Mouse (Mus musculus): ENCODE measurements around the gene Lrrc49. TPM values are rescaled to one million over a fixed set of nuclear protein-coding genes. Genes with fewer than 3 reads are reported as not detected.
A peak's percentile ranks its signal among the peaks of the same experiment; 100 is the strongest.

Gene Lrrc49
- polyA plus RNA-seq, 1 experiment from 2014 or later: 9.4 TPM

GRCm38 (mm10) chr9:60625895-60626294, 62.1 kb downstream of the Lrrc49 start:
- no peak for ATAC-seq (replicated peaks; ENCODE audit: insufficient number of reproducible peaks, insufficient read depth, low FRiP score, low read depth)
- H3K4me3 ChIP-seq: no peak overlapping the region
- no peak overlapping the region for H3K9ac ChIP-seq
- WGBS: 58% methylated on average over 2 of the region's 2 CpGs
- no peaks in the 10 kb centered on the region for H3K27me3 ChIP-seq
- peaks cover 14% of the 10 kb centered on the region for H3K4me1 ChIP-seq (replicated peaks)
- H3K4me2 ChIP-seq: no peak overlapping the region
- H3K9me3 ChIP-seq (replicated peaks): no peaks in the 10 kb centered on the region
- no peaks in the 10 kb centered on the region for H3K36me3 ChIP-seq
- H3K27ac ChIP-seq: no peak overlapping the region

- Histone ChIP-seq H3K36me3 (no peaks in the 10 kb centered on the region), H3K27me3 (no peaks in the 10 kb centered on the region), H3K4me1 (replicated peaks) (peaks cover 5% of the 10 kb centered on the region), H3K9ac (no peak overlapping the region), H3K4me3 (no peak overlapping the region), H3K27ac (peak overlapping the region; percentile 88), H3K4me2 (peak overlapping the region; percentile 42; the same call in 1 of the 2 replicates), H3K9me3 (replicated peaks) (no peaks in the 10 kb centered on the region)
- WGBS: 26% methylated on average over 9 of the region's 9 CpGs
- peak; percentile 89 for ATAC-seq (replicated peaks; ENCODE audit: insufficient number of reproducible peaks, insufficient read depth, low FRiP score, low read depth)
Measured at GRCm38 (mm10) chr9:60616946-60617345, 71.0 kb downstream of the Lrrc49 start.

GRCm38 (mm10) chr9:60616359-60616758, 71.6 kb downstream of the Lrrc49 start:
- ATAC-seq (replicated peaks; ENCODE audit: insufficient number of reproducible peaks, insufficient read depth, low FRiP score, low read depth): no peak

GRCm38 (mm10) chr9:60612260-60612659, 75.7 kb downstream of the Lrrc49 start:
- no peak overlapping the region for H3K4me3 ChIP-seq
- 83% methylated on average over 2 of the region's 2 CpGs for WGBS
- H3K27me3 ChIP-seq: no peaks in the 10 kb centered on the region
- H3K27ac ChIP-seq: no peak overlapping the region
- no peak for ATAC-seq (replicated peaks; ENCODE audit: insufficient number of reproducible peaks, insufficient read depth, low FRiP score, low read depth)
- no peak overlapping the region for H3K9ac ChIP-seq
- no peaks in the 10 kb centered on the region for H3K9me3 ChIP-seq (replicated peaks)
- H3K4me1 ChIP-seq (replicated peaks): peaks cover 5% of the 10 kb centered on the region
- no peaks in the 10 kb centered on the region for H3K36me3 ChIP-seq
- no peak overlapping the region for H3K4me2 ChIP-seq

More at GRCm38 (mm10) chr9:60616359-60616758, 71.6 kb downstream of the Lrrc49 start:
- peak overlapping the region; percentile 43 for H3K4me2 ChIP-seq
- H3K27me3 ChIP-seq: no peaks in the 10 kb centered on the region
- H3K27ac ChIP-seq: peak overlapping the region; percentile 88
- no peaks in the 10 kb centered on the region for H3K36me3 ChIP-seq
- no peaks in the 10 kb centered on the region for H3K9me3 ChIP-seq (replicated peaks)
- whole genome bisulfite sequencing: 36% methylated on average over 7 of the region's 7 CpGs
- no peak overlapping the region for H3K9ac ChIP-seq
- 0 out of 2 replicates have a peak overlapping the region, but pooled peaks have one; percentile 5 for H3K4me3 ChIP-seq
- H3K4me1 ChIP-seq (replicated peaks): peaks cover 5% of the 10 kb centered on the region

- Histone ChIP-seq H3K4me1 (replicated peaks) (no peaks in the 10 kb centered on the region), H3K9ac (no peak overlapping the region)
Measured at GRCm38 (mm10) chr9:60610194-60610593, 77.8 kb downstream of the Lrrc49 start.

GRCm38 (mm10) chr9:60608857-60609256, 79.1 kb downstream of the Lrrc49 start:
- no peak overlapping the region for H3K9ac ChIP-seq
- no peaks in the 10 kb centered on the region for H3K9me3 ChIP-seq (replicated peaks)
- H3K27ac ChIP-seq: no peak overlapping the region
- 78% methylated on average over 9 of the region's 9 CpGs for WGBS
- H3K27me3 ChIP-seq: no peaks in the 10 kb centered on the region
- no peak overlapping the region for H3K4me3 ChIP-seq
- no peak for ATAC-seq (replicated peaks; ENCODE audit: insufficient number of reproducible peaks, insufficient read depth, low FRiP score, low read depth)
- H3K4me2 ChIP-seq: no peak overlapping the region
- H3K4me1 ChIP-seq (replicated peaks): no peaks in the 10 kb centered on the region
- H3K36me3 ChIP-seq: no peaks in the 10 kb centered on the region

More at GRCm38 (mm10) chr9:60610194-60610593, 77.8 kb downstream of the Lrrc49 start:
- Histone ChIP-seq H3K4me2 (no peak overlapping the region), H3K9me3 (replicated peaks) (no peaks in the 10 kb centered on the region), H3K4me3 (no peak overlapping the region), H3K27me3 (no peaks in the 10 kb centered on the region), H3K36me3 (no peaks in the 10 kb centered on the region), H3K27ac (no peak overlapping the region)
- 49% methylated on average over 13 of the region's 13 CpGs for WGBS
- no peak for ATAC-seq (replicated peaks; ENCODE audit: insufficient number of reproducible peaks, insufficient read depth, low FRiP score, low read depth)

GRCm38 (mm10) chr9:60608086-60608485, 79.9 kb downstream of the Lrrc49 start:
- ATAC-seq (replicated peaks; ENCODE audit: insufficient number of reproducible peaks, insufficient read depth, low FRiP score, low read depth): no peak
- no peak overlapping the region for H3K4me3 ChIP-seq
- H3K4me1 ChIP-seq (replicated peaks): no peaks in the 10 kb centered on the region
- H3K27ac ChIP-seq: no peak overlapping the region
- no peak overlapping the region for H3K9ac ChIP-seq
- H3K27me3 ChIP-seq: no peaks in the 10 kb centered on the region
- 84% methylated on average over 3 of the region's 3 CpGs for WGBS
- H3K36me3 ChIP-seq: no peaks in the 10 kb centered on the region
- no peaks in the 10 kb centered on the region for H3K9me3 ChIP-seq (replicated peaks)
- no peak overlapping the region for H3K4me2 ChIP-seq

GRCm38 (mm10) chr9:60604971-60605370, 83.0 kb downstream of the Lrrc49 start:
- 68% methylated on average over 2 of the region's 2 CpGs for WGBS
- Histone ChIP-seq H3K36me3 (no peaks in the 10 kb centered on the region), H3K9me3 (replicated peaks) (no peaks in the 10 kb centered on the region), H3K4me2 (no peak overlapping the region), H3K9ac (no peak overlapping the region), H3K27me3 (no peaks in the 10 kb centered on the region), H3K27ac (no peak overlapping the region), H3K4me3 (no peak overlapping the region), H3K4me1 (replicated peaks) (no peaks in the 10 kb centered on the region)
- ATAC-seq (replicated peaks; ENCODE audit: insufficient number of reproducible peaks, insufficient read depth, low FRiP score, low read depth): no peak

- no peak overlapping the region for H3K4me3 ChIP-seq
- 81% methylated on average over 10 of the region's 10 CpGs for WGBS
- H3K9ac ChIP-seq: no peak overlapping the region
- H3K27me3 ChIP-seq: no peaks in the 10 kb centered on the region
- no peak overlapping the region for H3K27ac ChIP-seq
- H3K4me1 ChIP-seq (replicated peaks): no peaks in the 10 kb centered on the region
- no peaks in the 10 kb centered on the region for H3K9me3 ChIP-seq (replicated peaks)
- no peaks in the 10 kb centered on the region for H3K36me3 ChIP-seq
- no peak overlapping the region for H3K4me2 ChIP-seq
- no peak for ATAC-seq (replicated peaks; ENCODE audit: insufficient number of reproducible peaks, insufficient read depth, low FRiP score, low read depth)
Measured at GRCm38 (mm10) chr9:60601936-60602335, 86.0 kb downstream of the Lrrc49 start.

GRCm38 (mm10) chr9:60600273-60600672, 87.7 kb downstream of the Lrrc49 start:
- 79% methylated on average over 4 of the region's 4 CpGs for WGBS
- no peaks in the 10 kb centered on the region for H3K9me3 ChIP-seq (replicated peaks)
- no peak overlapping the region for H3K27ac ChIP-seq
- H3K9ac ChIP-seq: no peak overlapping the region
- H3K4me2 ChIP-seq: no peak overlapping the region
- no peak for ATAC-seq (replicated peaks; ENCODE audit: insufficient number of reproducible peaks, insufficient read depth, low FRiP score, low read depth)
- H3K36me3 ChIP-seq: no peaks in the 10 kb centered on the region
- H3K27me3 ChIP-seq: no peaks in the 10 kb centered on the region
- no peaks in the 10 kb centered on the region for H3K4me1 ChIP-seq (replicated peaks)
- H3K4me3 ChIP-seq: no peak overlapping the region

GRCm38 (mm10) chr9:60599489-60599888, 88.5 kb downstream of the Lrrc49 start:
- Histone ChIP-seq H3K9ac (no peak overlapping the region), H3K4me3 (no peak overlapping the region), H3K36me3 (no peaks in the 10 kb centered on the region), H3K27me3 (no peaks in the 10 kb centered on the region), H3K4me1 (replicated peaks) (no peaks in the 10 kb centered on the region), H3K4me2 (no peak overlapping the region), H3K27ac (no peak overlapping the region), H3K9me3 (replicated peaks) (no peaks in the 10 kb centered on the region)
- ATAC-seq (replicated peaks; ENCODE audit: insufficient number of reproducible peaks, insufficient read depth, low FRiP score, low read depth): no peak
- WGBS: 52% methylated on average over 2 of the region's 2 CpGs

- H3K36me3 ChIP-seq: peaks cover 3% of the 10 kb centered on the region; the same call in 1 of the 2 replicates
- no peak overlapping the region for H3K27ac ChIP-seq
- no peak overlapping the region for H3K9ac ChIP-seq
- no peaks in the 10 kb centered on the region for H3K27me3 ChIP-seq
- no peaks in the 10 kb centered on the region for H3K9me3 ChIP-seq (replicated peaks)
- 68% methylated on average over 7 of the region's 7 CpGs for WGBS
- no peaks in the 10 kb centered on the region for H3K4me1 ChIP-seq (replicated peaks)
- H3K4me3 ChIP-seq: no peak overlapping the region
- ATAC-seq (replicated peaks; ENCODE audit: insufficient number of reproducible peaks, insufficient read depth, low FRiP score, low read depth): no peak
- no peak overlapping the region for H3K4me2 ChIP-seq
Measured at GRCm38 (mm10) chr9:60595406-60595805, 92.6 kb downstream of the Lrrc49 start.

Measured in heart, embryonic 15.5 days (tissue).